Mouse (Mus musculus) cerebellum, adult 2 months (tissue): ENCODE measurements around the gene Mrps22.

Experiments
- CTCF ChIP-seq: fragments of 200-500 bp; IDR thresholded peaks from 2 replicates; pipeline ENCODE4 v1.5.1; 2011; ENCODE audit warnings: low read depth, mild to moderate bottlenecking, control low read depth, low read length, moderate library complexity, borderline replicate concordance; ENCODE audit not compliant: insufficient read depth
- POLR2A ChIP-seq: fragments of 200-500 bp; IDR thresholded peaks from 2 replicates; pipeline ENCODE4 v1.6.1; 2011; ENCODE audit warnings: low read length, control low read depth, borderline replicate concordance; ENCODE audit not compliant: insufficient read depth

DNA sequence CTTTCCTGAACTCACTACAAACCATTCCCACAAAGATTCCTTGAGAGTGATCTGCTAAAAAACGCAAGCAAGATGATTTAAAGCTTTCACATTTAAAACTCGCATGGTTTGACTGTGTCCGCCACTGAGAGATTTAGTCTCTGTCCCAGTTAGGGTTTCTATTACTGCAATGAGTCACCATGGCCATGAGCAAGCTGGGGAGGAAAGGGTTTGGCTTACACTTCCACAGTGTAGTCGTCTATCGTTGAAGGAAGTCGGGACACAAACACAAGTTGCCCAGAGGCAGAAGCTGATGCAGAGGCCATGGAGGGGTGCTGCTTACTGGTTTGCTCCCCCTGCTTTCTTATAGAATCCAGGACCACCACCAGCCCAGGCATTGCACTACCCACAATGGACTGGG is 1.4 kb downstream of the Mrps22 start:
- TF ChIP-seq POLR2A (no peak), CTCF (no peak)
